Mouse (Mus musculus) G1E-ER4 (cell line): ENCODE data around the gene Pnpla7. TPM values are rescaled to one million over a fixed set of nuclear protein-coding genes. Genes with fewer than 3 reads are reported as not detected.

Experiments used
- GATA1 ChIP-seq: IDR thresholded peaks from one replicate; pipeline ENCODE4 v1.8.0; 2012; ENCODE audit warnings: low read length, inconsistent platforms
- polyA plus RNA-seq: library from polyadenylated mRNA; stranded (reverse); fragments of >175 nt; gene quantifications from 2 replicates; pipeline ENCODE4 v1.2.3, GENCODE M21; 2012

Pnpla7 gene
- polyA plus RNA-seq, 1 experiment = 4.0 TPM

DNA sequence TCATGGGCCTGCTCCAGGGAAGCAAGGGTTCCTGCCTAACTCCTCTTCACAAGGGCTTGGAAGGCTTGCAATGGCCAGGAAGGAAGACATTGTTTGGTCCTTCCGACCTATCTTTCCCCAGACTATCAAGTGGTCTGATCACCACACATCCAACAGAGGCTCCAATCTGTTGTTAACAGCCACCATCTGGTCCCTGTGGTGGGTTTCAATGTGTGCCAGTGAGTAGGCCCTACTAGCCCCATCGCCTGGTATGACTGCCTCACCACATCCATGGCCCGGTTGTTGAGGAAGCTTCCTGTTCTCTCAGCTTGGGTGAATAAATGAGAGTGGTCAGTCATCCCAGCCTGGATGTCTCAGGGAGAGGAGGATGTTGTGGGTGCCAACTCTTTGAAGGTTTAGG is 112.8 kb downstream of the Pnpla7 start:
- no peak for TF ChIP-seq GATA1

DNA sequence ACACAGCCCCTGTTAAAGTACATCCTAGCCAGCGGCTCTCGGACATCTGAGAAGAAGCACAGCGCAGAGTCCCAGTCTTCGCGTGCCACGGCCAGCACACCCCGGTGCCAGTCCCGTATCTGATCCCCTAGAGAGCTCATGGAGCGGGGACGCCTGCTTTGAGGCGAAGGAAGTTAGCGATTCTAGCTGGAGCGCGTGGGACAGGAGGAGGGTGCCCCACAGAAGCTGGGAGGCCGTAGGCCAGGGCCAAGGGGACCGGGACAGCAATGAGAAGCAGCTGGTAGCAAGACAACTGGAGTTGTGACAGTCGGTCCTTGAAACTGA is 118.9 kb downstream of the Pnpla7 start:
- TF ChIP-seq GATA1 = no peak

DNA sequence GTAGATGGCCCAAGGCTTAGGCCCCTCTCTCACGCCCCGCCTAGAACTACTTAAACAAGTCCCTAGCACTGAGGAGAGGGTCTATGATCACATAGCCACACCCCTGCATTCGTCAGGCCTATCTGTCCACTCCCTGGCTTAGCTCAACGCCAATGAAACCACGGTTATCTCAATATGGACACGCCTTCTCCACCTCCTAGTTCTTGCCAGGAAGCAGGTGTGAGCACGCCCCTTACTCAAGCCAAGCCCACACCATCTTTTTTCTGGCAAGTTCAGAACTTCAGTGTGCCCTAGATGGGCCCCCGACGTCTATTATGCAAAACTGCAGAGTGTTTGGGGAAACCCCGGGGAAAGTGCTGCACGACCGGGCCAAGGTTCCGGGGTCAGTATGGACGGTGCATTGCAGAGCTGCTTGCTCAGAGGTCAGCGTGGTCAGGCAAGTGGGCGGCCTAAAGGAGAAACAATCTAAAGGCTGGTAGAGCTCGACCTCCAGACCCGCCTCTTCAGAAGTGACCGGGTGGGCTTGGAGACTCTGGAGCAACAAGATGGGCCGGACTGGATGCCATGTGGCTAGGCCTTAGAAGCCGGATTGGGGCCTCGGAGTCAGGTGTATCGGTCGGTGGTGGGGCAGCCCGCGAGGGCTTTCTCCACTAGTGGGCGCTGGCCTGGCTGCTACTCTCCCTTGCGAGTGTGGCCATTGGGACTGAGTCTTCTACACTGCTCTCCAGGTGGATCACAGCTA is 119.4 kb downstream of the Pnpla7 start, which contains the start of gene Noxa1:
TSS of gene Noxa1 (minus strand) at position 41 of the 742 bp plus-strand sequence.
- TF ChIP-seq GATA1 = no peak

DNA sequence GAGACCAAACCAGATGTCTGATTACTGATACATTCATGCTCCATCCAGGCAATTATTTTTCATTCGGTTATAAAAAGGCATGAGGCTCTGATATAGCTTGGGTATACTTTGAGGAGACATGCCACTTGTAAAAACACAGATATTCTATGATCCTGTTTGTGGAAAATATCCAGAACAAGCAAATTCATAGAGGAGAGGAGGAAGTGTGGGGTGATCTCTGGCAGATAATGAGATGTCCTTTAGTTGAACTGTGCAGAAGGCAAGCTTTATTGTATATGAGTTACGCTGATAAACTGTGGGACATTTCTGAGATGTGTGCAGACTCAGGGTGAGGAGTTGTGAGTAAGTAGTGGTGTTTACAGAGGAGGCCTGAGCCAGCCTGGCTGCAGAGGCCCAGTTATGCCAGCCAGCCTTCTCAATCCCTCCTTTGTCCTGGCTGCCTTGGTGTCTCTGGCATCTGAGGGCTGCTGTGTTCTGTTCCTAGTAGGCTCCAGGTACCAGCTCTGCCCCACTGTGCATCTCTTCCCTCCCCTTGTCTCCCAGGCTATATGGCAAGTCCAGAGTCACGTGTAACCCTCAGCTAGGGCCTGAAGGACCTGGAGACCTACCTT is 122.3 kb downstream of the Pnpla7 start:
- TF ChIP-seq GATA1 = no peak

DNA sequence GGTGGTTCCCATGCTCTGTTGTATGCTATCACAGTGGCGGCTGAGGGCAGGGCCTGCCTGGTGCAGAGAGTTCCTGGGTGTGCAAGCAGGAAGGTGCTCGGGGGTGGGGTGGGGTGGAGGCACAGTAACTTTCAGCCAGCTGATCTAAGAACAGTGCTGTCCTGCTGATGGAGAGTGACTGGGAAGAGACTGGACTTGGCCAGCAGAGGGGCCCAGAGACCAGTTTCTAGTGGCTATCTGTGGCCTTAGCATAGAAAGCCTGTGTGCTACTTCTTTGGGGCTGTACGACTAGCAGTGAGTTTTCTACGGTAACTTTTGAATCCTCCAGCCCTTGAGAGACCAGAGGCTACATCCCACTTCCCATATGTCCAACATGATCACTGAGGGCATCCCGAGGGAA is 123.1 kb downstream of the Pnpla7 start:
- no peak for TF ChIP-seq GATA1

DNA sequence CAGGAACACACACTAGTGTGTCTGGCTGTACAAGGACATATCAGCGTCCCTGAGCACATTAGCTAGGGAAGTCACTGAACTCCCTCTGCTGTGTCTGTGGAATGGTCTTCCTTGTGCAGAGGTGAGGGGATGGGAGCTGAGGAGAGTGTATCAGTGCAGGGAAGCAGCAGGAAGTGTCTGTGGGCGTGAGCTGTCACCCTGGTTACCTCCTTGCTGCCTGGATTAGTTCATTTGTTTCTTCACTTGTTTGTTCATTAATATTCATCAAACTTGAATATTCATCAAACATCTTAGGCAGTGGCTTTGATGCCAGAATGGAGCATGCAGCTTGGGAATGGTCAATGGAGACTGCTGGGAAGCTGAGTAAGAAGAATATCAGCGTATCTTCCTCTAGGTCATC is 123.9 kb downstream of the Pnpla7 start:
- no peak for TF ChIP-seq GATA1

Other genes starting within 250 kb of the Pnpla7 start
- gene Cacna1b, start 212.9 kb upstream of the Pnpla7 start, polyA plus RNA-seq = not detected in 2 replicates
- gene Ehmt1, start 56.4 kb upstream of the Pnpla7 start, polyA plus RNA-seq = 59.4 and 65.7 TPM in 2 replicates
- gene Arrdc1, start 40.8 kb upstream of the Pnpla7 start, polyA plus RNA-seq = 28.2 and 39.2 TPM in 2 replicates
- gene Zmynd19, start 26.2 kb upstream of the Pnpla7 start, polyA plus RNA-seq = 16.5 and 19.4 TPM in 2 replicates
- gene Dph7, start 13.6 kb upstream of the Pnpla7 start, polyA plus RNA-seq = 18.6 and 22.4 TPM in 2 replicates
- 27.3 and 76.2 TPM in 2 replicates for gene Mrpl41, start 935 bp upstream of the Pnpla7 start, polyA plus RNA-seq
- gene Nsmf, start 78.3 kb downstream of the Pnpla7 start, polyA plus RNA-seq = 51.6 and 56.3 TPM in 2 replicates
- not detected in 2 replicates for gene Entpd8, start 104.3 kb downstream of the Pnpla7 start, polyA plus RNA-seq
- gene Noxa1, start 119.1 kb downstream of the Pnpla7 start, polyA plus RNA-seq = 0.06 and 0.18 TPM in 2 replicates
- not detected in 2 replicates for gene Nrarp, start 204.7 kb downstream of the Pnpla7 start, polyA plus RNA-seq
- gene Tor4a, start 220.9 kb downstream of the Pnpla7 start, polyA plus RNA-seq = 9.9 and 11.1 TPM in 2 replicates
- gene Nelfb, start 235.5 kb downstream of the Pnpla7 start, polyA plus RNA-seq = 26.4 and 34.1 TPM in 2 replicates
- gene Stpg3, start 238.6 kb downstream of the Pnpla7 start, polyA plus RNA-seq = not detected in 2 replicates
- gene Fam166a, start 242.7 kb downstream of the Pnpla7 start, polyA plus RNA-seq = 0.09 TPM in 1 of 2 replicates, not detected in the other
- 462 and 587 TPM in 2 replicates for gene Tubb4b, start 248.7 kb downstream of the Pnpla7 start, polyA plus RNA-seq